Mouse (Mus musculus): ENCODE results near the gene Mst1.

Mst1 gene

GRCm38 (mm10) chr9:108129042-108129948 is 49.1 kb downstream of the Mst1 start:
- no peak for DNase-seq (ENCODE audit: low read depth, low spot score)

- DNase-seq (ENCODE audit: low read depth, low spot score): no peak
Measured at GRCm38 (mm10) chr9:108131502-108131901, 51.3 kb downstream of the Mst1 start.

- DNase-seq (ENCODE audit: low read depth, low spot score): no peak
Measured at GRCm38 (mm10) chr9:108132373-108132772, 52.1 kb downstream of the Mst1 start.

GRCm38 (mm10) chr9:108133478-108133877 is 53.2 kb downstream of the Mst1 start:
- DNase-seq (ENCODE audit: low read depth, low spot score): no peak

Measured in skeletal muscle tissue, adult 2 months (tissue).